Mouse (Mus musculus) right cerebral cortex, postnatal 14 days (tissue): Measurements from ENCODE around the gene Gbx1.

Experiments
- DNase-seq: peaks from one replicate; pipeline ENCODE4 v3.0.0; 2022

The Gbx1 gene

DNA sequence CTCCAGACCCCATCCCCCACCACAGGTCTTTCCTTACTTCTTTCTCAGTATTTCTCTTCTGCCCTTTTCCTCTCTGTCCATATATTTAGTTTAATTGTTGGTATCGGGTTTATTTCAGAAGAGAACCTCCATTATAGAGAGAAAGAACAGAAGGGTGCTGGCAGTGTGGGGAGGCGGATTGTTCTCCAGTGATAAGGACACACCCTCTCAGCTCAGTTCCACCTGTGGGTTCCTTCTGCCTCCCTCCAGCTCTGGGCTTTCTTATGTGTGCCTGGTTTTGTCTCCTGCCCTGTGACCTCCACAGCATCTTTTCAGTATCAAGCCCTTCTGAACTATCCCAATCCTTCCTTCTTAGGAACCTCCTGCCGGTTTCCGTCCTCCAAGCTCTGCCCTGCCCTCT, 2.5 kb downstream of the Gbx1 start:
- DNase-seq, result no peak

DNA sequence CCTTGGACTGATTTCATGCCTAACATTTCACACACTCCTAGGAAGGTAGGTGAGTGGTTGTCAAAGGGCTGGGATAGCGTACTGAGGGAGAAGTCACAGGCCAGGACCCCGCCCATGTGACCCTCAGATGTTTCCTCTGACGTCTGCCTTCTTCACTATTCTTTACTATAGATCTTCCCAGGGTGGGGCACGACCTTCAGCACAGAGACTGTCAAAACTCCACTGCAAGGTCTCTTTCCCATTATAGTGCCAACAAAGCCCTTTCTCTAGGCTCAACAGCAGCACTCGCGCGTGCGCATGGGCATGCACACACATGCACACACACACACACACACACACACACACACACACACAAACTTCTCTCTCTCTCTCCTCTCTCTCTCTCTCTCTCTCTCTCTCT, 3.2 kb downstream of the Gbx1 start:
- no peak for DNase-seq

DNA sequence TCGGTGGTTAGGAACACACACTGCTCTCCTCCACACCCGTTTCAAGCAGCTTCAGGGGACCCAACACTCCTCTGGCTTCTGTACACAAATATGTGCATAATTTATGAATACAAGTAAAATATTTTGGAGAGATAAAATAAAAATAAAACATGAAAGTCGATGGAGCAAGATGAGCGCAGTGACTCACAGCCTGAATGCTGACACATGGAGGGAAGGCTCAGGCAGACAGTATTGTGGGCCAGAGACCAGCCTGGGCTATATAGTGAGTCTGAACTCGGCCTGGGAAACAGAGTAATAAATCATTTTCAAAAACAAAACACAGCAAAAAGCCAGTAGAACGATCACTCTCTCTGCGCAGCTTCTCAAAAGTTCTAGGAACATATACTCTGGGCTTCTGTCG, 5.6 kb downstream of the Gbx1 start:
- DNase-seq, result no peak

DNA sequence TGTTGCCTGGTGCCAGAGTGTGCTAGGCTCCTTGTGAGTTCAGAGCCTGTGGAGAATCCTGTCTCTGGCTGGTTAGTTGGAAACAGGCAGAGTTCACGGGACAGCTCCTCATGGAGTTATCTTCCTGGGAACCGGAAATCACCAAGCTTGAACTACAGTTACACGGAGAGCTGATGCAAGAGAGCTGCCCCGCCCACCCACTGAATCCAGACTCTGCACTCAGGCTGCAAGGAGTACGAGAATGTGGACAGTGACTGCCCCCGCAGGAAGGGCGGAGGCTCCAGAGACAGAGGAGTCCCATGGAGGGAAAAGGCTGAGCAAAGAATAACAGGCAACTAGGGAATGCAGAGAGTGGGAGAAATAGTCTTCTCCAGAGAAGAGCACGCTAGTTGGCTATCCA, 14.7 kb downstream of the Gbx1 start:
- DNase-seq, result no peak

DNA sequence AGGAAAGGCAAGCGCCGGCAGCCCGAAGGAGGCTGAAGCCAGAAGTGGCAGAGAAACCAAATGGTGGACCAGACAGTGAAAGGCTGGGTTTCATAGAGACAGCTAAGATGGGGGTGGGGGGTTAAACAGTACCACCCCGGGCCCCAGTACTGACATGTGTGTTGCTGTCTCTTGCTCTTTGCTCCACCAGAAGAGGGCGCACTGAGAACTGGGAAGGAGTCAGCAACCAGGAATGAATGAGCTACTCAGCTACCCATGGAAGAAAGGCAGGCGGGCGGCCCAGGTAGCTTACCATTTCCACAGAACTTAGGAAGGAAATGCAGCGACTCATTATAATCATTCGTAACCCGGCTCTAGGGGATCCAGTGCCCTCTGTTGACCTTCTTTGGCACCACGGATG, 16.4 kb downstream of the Gbx1 start:
- DNase-seq, result no peak

DNA sequence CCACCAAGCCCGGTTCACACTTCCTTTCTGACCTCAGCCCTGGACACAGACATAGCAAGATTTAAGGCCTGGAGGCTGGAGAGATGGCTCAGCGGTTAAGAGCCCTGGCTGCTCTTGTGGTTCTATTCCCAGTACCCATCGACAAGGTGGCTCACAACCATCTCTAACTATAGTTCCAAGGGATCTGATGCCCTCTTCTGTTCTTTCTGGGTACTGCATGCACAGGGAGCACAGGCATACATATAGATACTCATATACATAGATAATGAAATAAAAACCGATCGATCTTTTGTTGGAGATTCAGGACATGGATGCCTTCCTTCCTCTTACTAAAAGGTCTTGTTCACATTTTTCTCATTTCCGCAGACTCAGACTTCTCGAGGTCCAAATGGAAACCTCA, 18.6 kb downstream of the Gbx1 start:
- no peak for DNase-seq

DNA sequence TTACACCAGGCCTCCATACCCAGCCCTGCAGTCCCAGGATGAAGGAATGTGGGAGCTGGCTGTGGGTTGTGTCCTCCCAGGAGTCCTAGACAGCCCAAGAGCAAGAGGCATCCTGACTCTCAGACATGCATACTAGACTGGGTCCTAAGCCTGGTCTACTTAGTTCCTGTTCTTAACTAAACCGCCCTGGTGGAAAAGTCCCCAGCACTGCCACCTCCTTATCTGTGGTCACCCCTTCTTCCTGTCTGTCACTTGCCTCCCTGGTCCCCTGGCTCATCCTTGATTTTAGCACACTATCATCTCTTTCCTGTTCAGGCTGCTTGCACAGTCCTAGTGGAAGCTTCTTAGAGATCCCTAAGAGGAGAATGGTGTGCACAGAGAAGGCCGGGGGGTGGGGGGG, 21.5 kb downstream of the Gbx1 start:
- DNase-seq, result no peak

DNA sequence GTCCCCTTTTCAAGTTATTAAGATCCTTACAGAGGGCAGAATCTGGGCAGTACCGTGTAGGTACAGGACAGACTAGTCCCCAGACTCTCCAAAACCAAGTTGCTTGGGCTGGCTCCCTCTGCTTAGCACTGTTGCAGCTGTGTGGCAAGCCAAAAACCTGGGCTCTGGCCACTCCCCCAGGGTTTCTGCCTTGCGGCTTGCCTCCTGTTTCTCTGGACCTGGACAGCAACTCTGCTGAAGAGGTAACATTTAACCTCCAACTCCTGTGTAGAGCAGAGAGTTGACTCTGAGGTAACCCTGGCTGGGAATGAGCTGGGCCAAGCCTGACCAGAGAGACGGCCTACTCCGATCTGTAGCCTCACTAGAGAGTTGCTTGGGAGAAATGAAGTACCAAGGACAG, 24.2 kb downstream of the Gbx1 start:
- no peak for DNase-seq

DNA sequence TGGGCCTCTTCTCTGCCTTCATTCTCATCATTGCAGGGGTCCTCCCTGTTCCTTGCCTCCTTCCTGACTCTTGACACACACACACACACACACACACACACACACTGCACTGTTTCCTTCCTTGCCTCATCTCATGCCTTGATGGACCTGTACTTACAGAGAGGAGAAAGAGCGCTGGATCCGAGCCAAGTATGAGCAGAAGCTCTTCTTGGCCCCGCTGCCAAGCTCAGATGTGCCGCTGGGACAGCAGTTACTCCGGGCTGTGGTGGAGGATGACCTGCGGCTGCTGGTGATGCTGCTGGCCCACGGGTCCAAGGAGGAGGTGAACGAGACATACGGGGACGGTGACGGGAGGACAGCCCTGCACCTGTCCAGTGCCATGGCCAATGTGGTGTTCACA, 26.2 kb downstream of the Gbx1 start:
- DNase-seq, result peak; percentile 56

DNA sequence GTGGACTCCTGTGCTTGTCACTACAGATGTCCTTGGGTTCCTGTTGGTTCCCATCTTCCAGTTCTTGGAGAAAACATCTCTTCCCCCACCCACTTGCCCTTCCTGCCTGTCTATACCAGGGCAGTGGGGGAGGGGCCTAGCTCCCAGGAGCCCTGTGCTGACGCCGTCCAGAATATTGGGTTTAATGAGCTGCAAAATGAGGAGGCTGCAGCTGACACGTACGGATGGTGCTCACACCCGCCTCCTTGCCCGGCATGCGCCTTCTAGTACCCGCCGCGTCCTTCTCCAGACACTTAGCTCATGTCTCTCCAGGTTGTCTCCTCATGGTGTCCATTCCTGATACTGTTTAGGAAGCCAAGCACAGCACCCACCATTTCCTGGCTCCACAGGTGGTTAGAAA, 27.9 kb downstream of the Gbx1 start:
- DNase-seq, result no peak

DNA sequence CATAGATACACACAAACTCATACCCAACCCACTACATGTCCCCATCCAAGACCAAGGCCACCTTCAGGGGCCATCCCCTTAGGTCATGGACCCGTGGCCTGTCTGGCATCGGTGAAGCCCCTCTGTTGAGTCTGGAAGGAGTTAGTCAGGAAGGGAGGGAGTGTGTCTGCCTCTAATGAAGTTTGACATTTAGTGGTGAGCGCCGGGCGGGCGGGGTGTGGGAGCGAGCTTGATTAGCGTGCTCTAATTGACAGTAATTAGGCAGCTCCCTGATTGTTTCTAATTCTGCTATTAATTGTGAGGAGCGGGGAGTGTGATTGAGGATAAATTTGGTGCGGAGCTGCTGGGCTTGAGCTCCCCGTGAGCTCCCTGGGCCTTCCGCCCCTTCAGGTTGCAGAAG, 29.5 kb downstream of the Gbx1 start:
- DNase-seq, result no peak

DNA sequence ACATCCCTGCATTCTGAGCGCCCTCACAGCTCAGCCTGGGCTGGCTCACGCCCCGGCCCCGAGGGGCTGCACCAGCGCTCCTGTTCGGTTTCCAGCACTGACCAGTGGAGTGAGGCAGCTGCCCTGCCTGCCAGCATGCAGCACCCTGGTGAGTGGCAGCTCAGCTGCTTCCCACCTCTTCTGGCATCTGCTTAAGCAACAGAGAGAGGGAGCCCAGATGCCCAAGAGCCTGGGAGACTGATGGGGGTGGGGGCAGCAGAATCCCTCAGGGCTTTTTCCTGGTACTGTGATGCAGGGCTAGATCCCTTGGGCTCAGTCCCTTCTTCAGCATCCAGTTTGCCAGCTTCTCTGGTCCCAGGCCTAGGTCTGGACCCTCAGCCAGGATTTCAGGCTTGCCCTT, 30.2 kb downstream of the Gbx1 start:
- DNase-seq, result no peak

DNA sequence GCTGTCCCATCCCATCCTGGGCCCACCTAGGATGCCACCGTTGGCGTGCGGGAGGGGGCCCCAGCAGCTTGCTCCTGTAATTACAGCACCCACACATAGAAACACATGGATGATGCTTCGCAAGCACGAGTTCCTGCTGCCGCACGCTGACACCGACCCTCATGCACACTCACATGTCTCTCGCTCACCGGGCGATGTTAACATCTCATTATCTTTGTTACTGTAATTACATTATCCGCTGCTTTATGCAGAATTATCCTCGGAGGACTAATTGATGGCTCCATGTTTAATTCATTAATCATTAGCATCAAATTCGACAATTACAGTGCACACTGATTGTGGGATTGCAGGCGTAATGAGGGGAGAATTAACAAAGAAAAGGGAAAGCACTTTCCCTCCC, 32.0 kb downstream of the Gbx1 start:
- no peak for DNase-seq

DNA sequence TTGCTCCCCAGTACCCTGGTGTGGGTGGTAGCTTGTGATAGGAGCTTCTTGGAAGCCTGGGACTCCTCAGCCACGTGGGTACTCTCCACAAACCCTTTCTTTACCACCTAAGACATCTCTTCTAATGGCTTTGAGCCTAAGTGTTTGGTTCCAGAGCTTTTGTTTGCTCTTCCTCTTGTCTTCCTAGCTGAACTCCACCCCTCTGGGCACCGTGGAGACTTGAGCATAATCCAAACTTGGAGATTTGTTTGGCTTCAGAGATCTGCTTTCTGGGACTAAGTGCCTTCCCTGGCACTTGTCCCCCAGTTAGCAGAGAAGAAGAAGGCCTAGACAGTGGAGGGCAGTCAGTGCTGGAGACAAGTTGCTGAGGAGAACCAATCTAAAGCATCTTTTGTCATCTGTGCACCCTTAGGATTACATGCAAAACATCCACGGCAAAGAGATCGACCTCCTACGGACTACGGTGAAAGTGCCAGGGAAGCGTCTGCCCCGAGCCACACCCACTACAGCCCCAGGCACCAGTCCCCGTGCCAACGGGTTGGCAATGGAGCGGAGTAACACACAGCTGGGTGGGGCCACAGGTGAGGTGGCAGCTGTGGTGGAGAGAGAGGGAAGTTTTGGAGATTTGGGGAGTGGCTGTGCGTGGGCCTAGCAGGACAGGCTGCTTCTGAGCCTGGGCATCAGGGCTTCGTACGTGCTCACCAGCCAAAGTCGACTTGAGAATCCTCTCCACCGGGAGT, 34.3 kb downstream of the Gbx1 start:
- DNase-seq, result no peak

DNA sequence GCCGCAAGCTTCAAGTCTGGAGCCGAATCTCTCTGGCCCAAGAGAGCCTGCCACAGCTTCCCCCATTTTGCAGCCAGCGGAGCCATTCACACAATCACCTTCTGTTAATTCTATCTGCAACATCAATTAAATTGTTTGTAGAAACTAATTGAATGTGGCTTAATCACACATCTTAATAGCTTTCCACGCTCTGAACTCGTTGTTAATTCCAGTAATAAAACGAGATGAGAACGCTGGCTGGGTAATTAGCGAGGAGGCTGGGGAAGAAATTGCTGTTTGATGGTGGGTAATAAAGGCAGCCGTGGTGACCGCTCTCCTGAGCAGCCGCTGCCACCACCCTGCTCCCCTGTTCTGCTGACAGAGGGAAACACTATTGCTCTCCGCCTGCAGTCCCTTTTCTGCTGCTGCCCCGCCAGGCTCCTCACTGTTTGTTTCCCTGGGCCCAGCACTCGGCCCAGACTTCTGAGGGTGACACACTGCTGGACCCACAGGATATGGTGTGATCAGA, 36.5 kb downstream of the Gbx1 start:
- DNase-seq, result no peak

DNA sequence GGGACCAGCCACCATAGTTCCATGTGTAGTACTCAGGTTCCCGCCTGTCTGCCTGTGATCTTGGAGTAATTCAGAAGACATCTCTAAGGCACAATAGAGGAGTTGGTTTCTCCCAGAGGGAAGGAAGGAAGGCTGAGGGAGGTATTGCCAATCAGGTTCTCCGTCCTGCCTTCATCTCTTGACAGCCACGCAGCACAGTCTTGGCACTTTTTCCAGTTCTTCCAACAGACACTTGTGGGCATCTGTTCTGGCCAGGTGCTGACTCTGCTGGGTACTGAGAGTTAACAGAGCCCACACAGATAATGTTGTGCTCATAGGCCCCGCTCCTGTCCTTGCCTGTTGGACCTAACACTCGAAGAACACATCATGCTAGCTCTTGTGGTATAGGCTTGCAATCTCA, 40.3 kb downstream of the Gbx1 start:
- no peak for DNase-seq

DNA sequence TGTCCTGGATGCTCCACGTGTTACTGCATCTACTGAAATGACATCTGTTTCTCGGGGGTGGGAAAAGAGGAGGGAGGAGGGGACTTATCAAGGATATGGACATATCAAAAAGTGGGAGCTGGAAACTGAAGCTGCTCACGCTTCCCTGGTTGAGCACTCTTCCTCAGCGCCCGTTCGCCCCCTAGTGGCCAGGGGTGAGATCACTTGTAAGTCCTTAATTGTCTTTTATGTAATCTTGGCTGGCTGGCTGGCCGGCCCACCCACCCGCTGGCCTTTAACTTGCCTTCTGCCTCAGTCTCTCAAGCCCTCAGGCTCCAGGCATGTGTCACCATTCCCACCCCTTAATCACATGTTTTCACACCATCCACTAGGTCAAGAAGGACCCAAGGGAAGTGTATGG, 40.9 kb downstream of the Gbx1 start:
- DNase-seq, result peak; percentile 91

DNA sequence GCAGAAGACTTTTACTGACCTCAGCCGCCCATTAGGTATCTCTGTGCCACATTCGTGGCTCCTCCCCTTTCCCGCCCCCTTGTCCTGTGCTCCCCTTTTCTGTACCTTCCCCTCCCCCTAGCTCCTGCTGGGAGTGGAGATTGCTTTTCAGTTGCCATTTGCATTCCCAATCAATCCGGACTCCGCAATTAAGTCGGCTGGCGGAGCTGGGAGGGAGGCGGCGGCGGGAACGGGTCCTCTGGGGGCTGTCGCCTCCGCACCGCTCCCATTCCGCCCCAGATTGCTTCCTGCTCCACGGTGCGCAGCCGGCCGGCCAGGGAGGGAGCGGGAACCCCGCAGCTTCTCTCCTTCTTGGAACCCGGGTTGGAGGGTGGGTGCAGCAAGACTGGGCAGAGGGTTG, 42.0 kb downstream of the Gbx1 start:
- no peak for DNase-seq

DNA sequence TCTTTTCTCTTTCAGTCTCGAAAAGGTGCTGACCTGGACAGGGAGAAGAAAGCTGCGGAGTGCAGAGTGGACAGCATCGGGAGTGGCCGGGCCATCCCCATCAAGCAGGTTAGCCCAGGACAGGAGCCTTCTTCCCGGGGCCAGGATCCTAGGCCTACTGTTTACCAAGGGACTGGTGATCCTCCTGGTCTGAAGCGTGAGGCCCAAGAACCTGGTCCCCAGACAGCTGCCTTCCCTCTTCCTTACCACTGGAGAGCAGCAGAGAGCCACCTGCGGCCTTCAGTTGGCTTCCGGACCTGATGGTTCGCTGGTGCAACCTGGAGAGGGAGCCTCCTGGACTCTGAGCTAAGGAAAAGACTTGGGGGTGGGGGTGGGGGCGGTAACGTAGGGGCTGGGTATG, 43.7 kb downstream of the Gbx1 start:
- peak; percentile 58 for DNase-seq

DNA sequence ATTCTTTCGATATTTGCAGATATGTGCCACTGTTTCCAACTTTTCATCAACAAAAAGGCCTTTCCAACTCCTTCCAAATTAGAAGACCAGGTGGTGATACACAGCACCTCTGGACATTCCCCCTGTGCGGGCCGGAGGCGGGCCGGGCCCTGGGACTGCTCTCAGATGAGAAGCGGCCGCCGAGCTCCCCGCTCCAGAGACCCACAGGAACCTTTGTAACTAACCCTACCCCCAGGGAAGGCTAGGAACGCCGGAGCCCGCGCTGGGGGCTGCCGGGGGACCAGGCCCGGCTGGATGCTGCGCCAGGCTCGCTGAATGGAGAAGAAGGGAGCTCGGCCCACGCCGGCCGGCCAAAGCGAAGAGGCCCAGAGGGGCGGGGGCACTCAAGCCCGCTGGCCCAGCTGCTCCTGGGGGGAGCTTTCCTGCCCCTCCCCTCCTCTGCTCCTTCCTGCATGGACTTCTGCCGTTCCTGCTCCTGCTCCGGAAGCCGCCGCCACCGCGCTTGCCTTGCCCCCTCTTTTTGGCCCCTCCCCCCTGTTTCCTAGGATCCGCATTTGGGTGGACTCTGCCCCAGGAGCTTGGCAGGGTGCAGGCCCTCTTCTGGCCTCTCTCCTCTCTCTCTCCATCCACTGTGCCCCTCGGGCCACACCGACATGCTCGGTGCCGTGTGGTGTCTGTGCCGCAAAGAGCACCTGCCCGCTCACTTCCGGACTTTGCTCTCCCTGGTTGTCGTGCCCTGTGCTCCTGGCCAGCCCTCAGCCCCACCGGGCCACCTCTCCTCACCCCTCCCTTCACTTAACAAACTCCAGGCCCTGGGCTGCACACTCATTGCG, 44.5 kb downstream of the Gbx1 start:
- no peak for DNase-seq

DNA sequence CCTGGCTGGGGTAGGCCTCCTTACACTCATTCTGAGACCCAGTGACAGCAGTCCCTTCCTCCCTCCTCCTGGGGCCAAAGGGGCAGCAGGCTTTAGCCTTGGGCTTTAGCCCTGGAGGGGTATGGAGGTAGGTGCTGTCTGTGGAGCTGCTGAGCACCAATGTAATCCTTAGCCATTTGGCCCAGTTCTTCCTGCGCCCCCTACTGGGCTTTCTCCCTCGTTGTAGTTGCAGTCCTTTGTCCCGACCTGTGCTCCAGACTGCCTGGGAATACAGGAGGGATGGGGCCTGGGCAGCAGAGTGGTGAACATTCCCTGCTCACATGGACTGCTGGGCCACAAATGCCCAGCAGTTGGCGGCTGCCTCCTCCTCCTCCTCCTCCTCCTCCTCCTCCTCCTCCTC, 45.4 kb downstream of the Gbx1 start:
- DNase-seq, result peak; percentile 75

DNA sequence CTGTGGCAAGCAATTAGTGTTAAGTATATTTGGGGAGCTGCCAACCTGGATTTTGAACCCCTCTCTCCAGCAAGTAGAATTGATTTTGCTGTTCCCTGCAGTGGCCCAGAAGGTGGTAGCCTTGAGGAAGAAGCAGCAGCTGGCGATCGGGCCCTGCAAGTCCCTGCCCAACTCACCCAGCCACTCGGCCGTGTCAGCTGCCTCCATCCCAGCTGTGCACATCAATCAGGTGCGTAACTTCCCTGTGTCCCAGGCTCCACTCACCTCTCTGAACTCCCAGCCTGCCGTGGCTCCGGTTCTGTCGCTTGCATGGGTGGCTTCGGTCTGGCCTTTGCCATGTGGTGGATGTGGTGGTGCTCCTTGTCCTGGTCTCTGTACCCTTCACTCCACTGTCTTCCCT, 49.1 kb downstream of the Gbx1 start:
- DNase-seq, result no peak

DNA sequence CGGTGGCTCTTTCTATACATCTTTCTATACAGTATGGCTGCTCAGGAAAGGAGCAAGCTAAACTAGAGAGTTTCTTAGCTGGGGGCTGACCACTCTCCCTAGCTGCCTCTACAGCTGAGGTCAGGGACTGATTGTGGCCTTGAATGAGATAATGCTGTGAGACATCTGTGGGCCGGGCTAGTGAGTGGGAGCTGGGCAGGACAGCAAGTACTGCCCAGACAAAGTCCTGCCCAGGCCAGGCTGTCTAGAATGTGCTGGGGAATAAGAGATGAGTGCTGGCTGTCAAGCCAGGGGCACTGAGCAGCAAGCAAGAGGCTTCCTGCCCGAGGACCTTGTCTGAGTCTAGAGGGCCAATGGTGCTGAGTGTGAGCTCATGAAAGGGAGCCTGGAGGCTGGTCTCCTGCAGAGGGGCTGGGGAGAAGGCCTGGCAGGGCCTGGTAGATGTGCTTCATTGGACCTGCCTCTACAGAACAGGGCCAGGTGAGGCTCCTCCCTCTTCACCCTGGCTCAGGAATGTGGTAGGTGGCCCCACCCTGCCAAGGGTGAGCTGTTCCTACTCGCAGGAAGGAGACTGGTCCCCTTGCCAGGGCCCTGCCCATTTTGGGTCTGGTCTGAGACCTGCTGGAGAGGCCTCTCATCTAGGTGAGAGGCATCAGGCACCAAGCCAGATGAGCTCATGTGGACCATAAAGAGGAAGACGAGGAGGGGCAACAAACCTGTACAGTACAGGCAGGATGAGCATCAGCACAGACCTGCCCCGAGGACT, 51.3 kb downstream of the Gbx1 start:
- no peak for DNase-seq
